Mouse (Mus musculus) Patski (cell line): ENCODE measurements around the gene Cds1. TPM values are rescaled to one million over a fixed set of nuclear protein-coding genes. Genes with fewer than 3 reads are reported as not detected.

Experiments used
- ATAC-seq: fragments of 100-300 bp; one replicate; pipeline ENCODE4 v1.8.0; 2021
- CTCF ChIA-PET: fragments of 350-600 bp; sonication (Branson Sonifier 250); formaldehyde crosslinking; loops from one replicate; lab custom pipeline; 2022; ENCODE audit warnings: inconsistent platforms; lab: Charles Lee
- POLR2A ChIA-PET: fragments of 350-600 bp; sonication (Branson Sonifier 250); formaldehyde crosslinking; loops from one replicate; lab custom pipeline; 2022; ENCODE audit warnings: antibody characterized with exemption, inconsistent platforms; lab: Charles Lee
- DNase-seq: peaks from one replicate; pipeline ENCODE4 v3.0.0-alpha.2; 2011; ENCODE audit warnings: low read depth, low spot score
- H3K27me3 ChIP-seq: fragments of 371-371 bp; one replicate; pipeline ENCODE4 v1.5.1; 2021
- CTCF ChIP-seq: fragments of 100-300 bp; IDR thresholded peaks from one replicate; pipeline ENCODE4 v1.5.1; 2021
- in situ Hi-C: fragments of 300-500 bp; cut with MboI; formaldehyde crosslinking; loops from 3 replicates; pipeline ENCODE4 v1.11.1; 2018; ENCODE audit warnings: low pct_unique_long_range_greater_than_20kb, mixed read lengths
- polyA plus RNA-seq: library from polyadenylated mRNA; unstranded; gene quantifications from one replicate; pipeline ENCODE4 v1.2.3, GENCODE M21; 2021

Cds1 gene
- polyA plus RNA-seq, 1 experiment from 2014 or later = 24.1 TPM

DNA sequence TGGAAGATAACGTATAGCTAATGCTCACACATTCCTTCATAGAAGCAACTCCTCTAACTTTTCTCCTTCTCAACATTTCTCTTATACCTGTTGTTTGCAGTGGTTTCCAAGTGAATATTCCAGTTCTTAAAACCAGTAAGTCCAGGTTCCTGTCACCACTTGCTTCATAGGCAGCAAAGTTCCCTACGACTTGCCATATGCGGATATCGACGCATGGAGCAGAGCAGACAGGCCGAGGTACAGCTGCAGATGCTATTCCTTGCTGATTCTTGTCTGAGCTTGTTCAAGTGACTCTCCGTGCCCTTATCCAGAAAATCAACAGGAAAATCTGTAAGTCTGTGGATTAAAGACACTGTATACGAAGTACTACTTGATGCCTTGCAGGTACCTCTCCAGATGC lies 22.5 kb upstream of the Cds1 start:
- ChIA-PET POLR2A (no interaction called here), CTCF (interaction anchor here (0.9 to 1.3 kb wide), 2 partner anchors 10 to 42 kb away, joined by 3 read pairs; no protein-coding TSS in a partner anchor)
- in situ Hi-C loops = no loop called here
- ATAC-seq = no peak
- DNase-seq = no peak
- H3K27me3 ChIP-seq = peaks cover 5% of the 10 kb centered on the region
- TF ChIP-seq CTCF = no peak

DNA sequence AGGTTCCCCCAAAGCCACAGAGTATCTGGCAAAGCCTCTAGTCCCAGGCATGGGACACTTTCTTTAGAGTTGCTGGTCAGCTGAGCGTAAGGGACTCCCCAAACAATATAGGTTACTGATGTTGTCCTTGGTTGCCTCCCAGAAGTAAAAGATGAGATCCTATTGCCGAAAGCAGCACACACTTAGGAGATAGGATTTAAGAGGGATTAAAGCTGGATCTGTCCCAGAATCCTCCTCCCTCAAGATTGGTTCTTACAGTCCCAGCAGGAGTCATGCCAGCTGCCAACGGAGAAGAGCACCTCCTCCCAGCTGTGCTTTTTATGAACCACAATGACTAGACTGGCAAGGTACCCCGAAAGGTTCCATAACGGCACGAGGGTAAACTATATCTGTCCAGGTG lies 20.0 kb upstream of the Cds1 start:
- peaks cover 6% of the 10 kb centered on the region for H3K27me3 ChIP-seq
- ChIA-PET CTCF (interaction anchor here (1.6 kb wide), 1 partner anchor 16 kb away, joined by 3 read pairs; no protein-coding TSS in a partner anchor), POLR2A (no interaction called here)
- no peak for TF ChIP-seq CTCF
- in situ Hi-C loops = no loop called here
- ATAC-seq (no peak), DNase-seq (no peak)

- ChIA-PET POLR2A (no interaction called here), CTCF (no interaction called here)
- H3K27me3 ChIP-seq = peaks cover 11% of the 10 kb centered on the region
- no peak for ATAC-seq
- no peak for TF ChIP-seq CTCF
- in situ Hi-C loops = no loop called here
- DNase-seq = no peak
Observed at GRCm38 (mm10) chr5:101753680-101754079, 11.2 kb upstream of the Cds1 start.

DNA sequence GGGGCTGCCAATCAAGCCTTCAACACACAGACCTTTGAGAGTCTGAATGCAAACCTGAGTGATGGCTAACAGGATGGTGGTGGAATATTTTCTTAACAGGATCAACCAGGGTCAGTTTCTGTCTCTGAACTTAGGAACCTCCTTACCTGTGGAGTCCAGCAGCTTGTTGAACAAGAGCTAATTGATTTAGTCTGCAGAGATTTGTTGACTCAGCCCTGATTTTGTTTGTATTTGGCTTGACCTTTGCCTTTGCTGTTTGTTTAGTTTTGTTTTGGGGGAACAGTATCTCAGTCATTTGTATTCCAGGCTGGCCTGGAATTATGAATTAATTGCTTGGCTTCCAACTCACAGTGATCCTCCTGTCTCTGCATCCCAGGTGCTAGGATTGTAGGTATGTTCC lies 7.3 kb upstream of the Cds1 start:
- DNase-seq = no peak
- no peak for TF ChIP-seq CTCF
- peaks cover 1% of the 10 kb centered on the region for H3K27me3 ChIP-seq
- ATAC-seq = no peak
- ChIA-PET CTCF (interaction anchor here (1.6 kb wide), 1 partner anchor 11 kb away, joined by 3 read pairs; no protein-coding TSS in a partner anchor), POLR2A (no interaction called here)
- in situ Hi-C loops = no loop called here

DNA sequence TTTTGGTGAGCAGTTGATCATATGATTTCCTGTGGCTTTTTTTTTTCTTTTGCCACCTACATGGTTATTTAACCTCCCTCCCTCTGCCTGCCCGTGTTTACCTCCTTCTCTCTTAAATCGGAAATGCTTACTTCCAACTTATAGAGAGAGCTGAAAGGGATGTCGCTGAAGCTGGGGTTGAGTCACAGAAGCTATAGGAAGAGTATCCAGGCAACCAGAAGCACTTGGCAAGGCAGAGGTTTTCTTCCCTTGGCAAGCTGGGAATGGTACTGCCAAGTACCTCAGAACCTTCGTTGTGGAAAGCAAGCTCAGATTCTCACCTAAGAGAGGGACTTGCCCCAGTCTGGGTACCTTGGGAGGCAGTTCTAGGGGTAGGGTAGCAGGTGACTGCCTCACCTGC lies 3.2 kb upstream of the Cds1 start:
- in situ Hi-C loops = no loop called here
- ATAC-seq (no peak), DNase-seq (no peak)
- ChIA-PET CTCF (no interaction called here), POLR2A (no interaction called here)
- TF ChIP-seq CTCF = no peak
- no peaks in the 10 kb centered on the region for H3K27me3 ChIP-seq

DNA sequence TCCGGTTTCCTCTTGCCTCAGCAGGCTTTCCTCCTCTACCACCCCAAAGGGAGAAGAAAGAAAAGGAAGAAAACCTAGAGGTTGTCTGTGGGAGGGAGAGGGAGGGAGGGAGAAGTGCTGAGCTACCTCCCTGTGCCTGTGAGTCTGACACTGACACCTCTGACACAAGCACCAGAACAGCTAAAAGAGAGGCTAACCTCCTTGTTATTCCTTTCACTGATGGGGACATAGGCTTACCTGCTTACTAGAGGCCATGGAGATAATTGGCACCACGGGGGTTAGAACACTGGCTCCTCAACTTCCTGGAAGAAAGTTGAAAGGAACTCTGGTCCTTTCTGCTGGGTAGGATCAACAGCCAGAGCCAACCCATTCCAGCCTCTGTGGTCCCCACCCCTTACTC lies 1.4 kb upstream of the Cds1 start:
- H3K27me3 ChIP-seq = no peaks in the 10 kb centered on the region
- CTCF ChIA-PET = no interaction called here
- POLR2A ChIA-PET = no interaction called here
- no peak for TF ChIP-seq CTCF
- in situ Hi-C loops = no loop called here
- ATAC-seq = no peak
- DNase-seq = no peak

- no peaks in the 10 kb centered on the region for H3K27me3 ChIP-seq
- no peak for TF ChIP-seq CTCF
- POLR2A ChIA-PET = interaction anchor here (1.2 to 1.5 kb wide), 3 partner anchors 13 to 56 kb away, joined by 3 to 5 read pairs (median 5); no protein-coding TSS in a partner anchor
- in situ Hi-C loops = no loop called here
- peak; percentile 18 for ATAC-seq
- DNase-seq = no peak
- CTCF ChIA-PET = interaction anchor here (1.2 to 3.2 kb wide), 3 partner anchors 14 to 29 kb away, joined by 3 to 11 read pairs (median 5); no protein-coding TSS in a partner anchor
Observed at GRCm38 (mm10) chr5:101765390-101765901, 516 bp downstream of the Cds1 start.

DNA sequence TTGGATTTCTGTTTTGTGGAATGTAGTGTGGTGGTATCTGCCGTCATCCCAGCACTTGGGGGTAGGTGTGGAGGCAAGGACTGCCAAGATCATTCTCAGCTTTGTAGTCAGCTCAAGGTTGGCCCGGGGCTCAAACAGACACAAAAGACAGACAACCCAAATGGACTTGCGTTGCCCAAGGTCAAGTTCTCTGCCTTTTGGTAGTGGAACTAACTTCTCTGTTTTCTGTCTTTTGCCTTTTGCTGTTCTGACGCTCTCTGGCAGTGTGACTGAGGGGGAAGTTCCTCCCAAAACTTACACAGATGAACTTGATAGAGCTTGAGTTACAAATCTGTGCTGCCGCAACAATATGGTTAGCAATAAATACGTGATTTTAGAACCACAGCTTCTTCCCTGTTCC lies 1.3 kb downstream of the Cds1 start:
- TF ChIP-seq CTCF = no peak
- POLR2A ChIA-PET = interaction anchor here (0.9 to 1.5 kb wide), 6 partner anchors 12 to 62 kb away, joined by 3 to 5 read pairs (median 4); no protein-coding TSS in a partner anchor
- no peak for DNase-seq
- H3K27me3 ChIP-seq = no peaks in the 10 kb centered on the region
- CTCF ChIA-PET = interaction anchor here (1.2 to 3.2 kb wide), 4 partner anchors 11 to 29 kb away, joined by 3 to 11 read pairs (median 6); no protein-coding TSS in a partner anchor
- peak; percentile 41 for ATAC-seq
- in situ Hi-C loops = no loop called here

DNA sequence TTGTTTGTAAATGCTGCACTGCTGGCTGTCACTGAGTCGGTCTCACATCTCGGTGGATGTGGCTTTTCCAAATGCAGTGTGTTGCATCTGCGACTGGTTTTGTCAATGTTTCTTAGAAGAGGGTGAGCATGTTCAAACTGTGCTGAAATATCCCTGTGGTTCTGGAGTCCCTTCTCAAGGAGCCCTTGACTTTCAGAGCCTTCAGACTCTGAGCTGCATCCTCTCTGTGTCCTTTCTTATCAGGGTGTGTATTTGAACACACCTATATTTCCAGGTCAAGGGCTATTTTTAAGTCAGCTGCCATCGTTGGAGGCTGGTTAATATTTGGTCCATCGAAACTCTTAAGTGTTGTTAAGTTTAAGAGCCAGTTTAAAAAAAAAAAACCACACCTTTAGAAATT lies 2.2 kb downstream of the Cds1 start:
- in situ Hi-C loops = no loop called here
- H3K27me3 ChIP-seq = no peaks in the 10 kb centered on the region
- CTCF ChIA-PET = interaction anchor here (1.4 to 3.2 kb wide), 2 partner anchors 10 to 13 kb away, joined by 7 to 11 read pairs; no protein-coding TSS in a partner anchor
- no peak for TF ChIP-seq CTCF
- POLR2A ChIA-PET = interaction anchor here (1.0 to 1.4 kb wide), 2 partner anchors 16 to 61 kb away, joined by 3 to 4 read pairs; no protein-coding TSS in a partner anchor
- ATAC-seq (no peak), DNase-seq (no peak)

DNA sequence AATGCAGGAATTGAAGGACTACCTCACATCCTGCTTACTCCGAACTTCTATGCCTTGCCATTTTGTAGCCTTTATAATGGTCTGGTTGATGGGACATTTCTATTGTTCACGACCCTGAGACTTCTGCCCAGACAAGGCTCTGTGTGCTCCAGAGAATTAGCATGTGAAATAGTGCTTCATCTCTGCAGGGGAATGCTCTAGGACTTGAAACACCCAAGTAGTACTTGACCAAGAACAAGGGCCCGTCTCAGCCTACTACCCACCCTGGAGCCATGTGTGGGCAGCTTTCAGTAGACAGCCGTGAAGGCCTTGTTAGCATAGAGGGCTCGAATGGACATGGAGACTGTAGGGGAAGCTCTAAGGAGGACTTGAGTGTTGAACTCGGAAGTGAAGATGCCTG lies 2.6 kb downstream of the Cds1 start:
- DNase-seq (no peak), ATAC-seq (no peak)
- ChIA-PET CTCF (interaction anchor here (1.4 to 3.2 kb wide), 2 partner anchors 10 to 12 kb away, joined by 7 to 11 read pairs; no protein-coding TSS in a partner anchor), POLR2A (interaction anchor here (0.9 kb wide), 1 partner anchor 9 kb away, joined by 3 read pairs; no protein-coding TSS in a partner anchor)
- TF ChIP-seq CTCF = no peak
- in situ Hi-C loops = no loop called here
- no peaks in the 10 kb centered on the region for H3K27me3 ChIP-seq

DNA sequence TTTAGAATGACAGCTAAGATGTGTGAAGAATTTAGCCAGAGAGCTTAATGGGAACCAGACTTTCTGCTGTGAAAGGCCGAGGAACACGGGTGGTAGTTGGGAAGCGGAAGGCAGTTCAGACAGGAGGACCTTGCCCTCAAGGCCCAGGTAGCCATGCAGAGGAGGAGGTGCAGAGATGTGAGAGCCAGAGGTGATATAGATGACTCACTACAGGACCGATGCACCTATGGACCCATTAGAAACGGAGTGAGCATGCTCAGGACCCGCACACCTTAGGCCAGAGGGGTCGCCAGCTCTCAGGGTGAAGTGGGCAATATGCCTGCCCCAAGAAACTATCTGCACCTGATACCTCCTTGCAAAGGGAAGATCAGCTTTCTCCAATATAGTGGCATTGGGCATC lies 3.6 kb downstream of the Cds1 start:
- DNase-seq (no peak), ATAC-seq (no peak)
- no peaks in the 10 kb centered on the region for H3K27me3 ChIP-seq
- ChIA-PET POLR2A (interaction anchor here (0.9 kb wide), 1 partner anchor 8 kb away, joined by 3 read pairs; no protein-coding TSS in a partner anchor), CTCF (interaction anchor here (3.2 kb wide), 1 partner anchor 11 kb away, joined by 11 read pairs; no protein-coding TSS in a partner anchor)
- TF ChIP-seq CTCF = no peak
- in situ Hi-C loops = no loop called here
